Mouse (Mus musculus) E14TG2a.4 (cell line): ENCODE data around the gene Grb7.
A peak's percentile ranks its signal among the peaks of the same experiment; 100 is the strongest.

Experiments used
- H3K27me3 ChIP-seq: 2 replicates; pipeline ENCODE4 v1.6.1; 2014; ENCODE audit warnings: low read length, control low read depth; ENCODE audit not compliant: insufficient read depth
- H3K36me3 ChIP-seq: 2 replicates; pipeline ENCODE4 v1.6.1; 2014; ENCODE audit warnings: low read length, control low read depth; ENCODE audit not compliant: insufficient read depth
- H3K4me1 ChIP-seq: replicated peaks from 2 replicates; pipeline ENCODE4 v1.6.1; 2014; ENCODE audit warnings: low read depth, low read length, control low read depth
- H3K4me3 ChIP-seq: replicated peaks from 2 replicates; pipeline ENCODE4 v1.5.1; 2014; ENCODE audit warnings: mild to moderate bottlenecking, low read length
- H3K9me3 ChIP-seq: 2 replicates; pipeline ENCODE4 v1.6.1; 2014; ENCODE audit warnings: low read length, control low read depth
- CTCF ChIP-seq: conservative IDR thresholded peaks from 2 replicates; pipeline ENCODE4 v1.5.1; 2014; ENCODE audit warnings: low read length
- NANOG ChIP-seq: IDR thresholded peaks from 2 replicates; pipeline ENCODE4 v1.6.1; 2014; ENCODE audit warnings: borderline replicate concordance, low read length, mixed read lengths
- POU5F1 ChIP-seq: IDR thresholded peaks from 2 replicates; pipeline ENCODE4 v1.6.1; 2014; ENCODE audit warnings: low read length, borderline replicate concordance

Gene Grb7

GRCm38 (mm10) chr11:98446213-98446561, at the start of gene Grb7:
TSS of gene Grb7 (plus strand) at chr11:98446394.
- Histone ChIP-seq H3K4me1 (peaks cover 56% of the 10 kb centered on the region), H3K27me3 (no peaks in the 10 kb centered on the region), H3K4me3 (peak within 1 kb of the TSS; percentile 82), H3K36me3 (peaks cover 11% of the 10 kb centered on the region), H3K9me3 (no peaks in the 10 kb centered on the region)
- TF ChIP-seq NANOG, result no peak
- no peak for TF ChIP-seq CTCF
- TF ChIP-seq POU5F1, result no peak

GRCm38 (mm10) chr11:98397946-98398345, 48.2 kb upstream of the Grb7 start:
- H3K4me1 ChIP-seq, result peaks cover 32% of the 10 kb centered on the region
- no peak overlapping the region for H3K4me3 ChIP-seq
- no peak for TF ChIP-seq CTCF
- TF ChIP-seq POU5F1, result no peak
- TF ChIP-seq NANOG, result no peak
- H3K27me3 ChIP-seq, result no peaks in the 10 kb centered on the region
- H3K9me3 ChIP-seq, result no peaks in the 10 kb centered on the region
- H3K36me3 ChIP-seq, result no peaks in the 10 kb centered on the region; the same call in 1 of the 2 replicates

- TF ChIP-seq NANOG (no peak), CTCF (no peak), POU5F1 (no peak)
- peaks cover 22% of the 10 kb centered on the region for H3K4me1 ChIP-seq
- H3K36me3 ChIP-seq, result no peaks in the 10 kb centered on the region; the same call in 1 of the 2 replicates
- H3K27me3 ChIP-seq, result peaks cover 6% of the 10 kb centered on the region; the same call in 1 of the 2 replicates
- peak within 1 kb of the TSS; percentile 90 for H3K4me3 ChIP-seq
- no peaks in the 10 kb centered on the region for H3K9me3 ChIP-seq
Observed at GRCm38 (mm10) chr11:98400161-98400726, 46.0 kb upstream of the Grb7 start, which contains the start of gene Pgap3. TSS of gene Pgap3 (minus strand) at chr11:98400490.

- Histone ChIP-seq H3K9me3 (no peaks in the 10 kb centered on the region), H3K36me3 (no peaks in the 10 kb centered on the region; the same call in 1 of the 2 replicates), H3K4me1 (peaks cover 22% of the 10 kb centered on the region), H3K4me3 (peak overlapping the region; percentile 90), H3K27me3 (peaks cover 6% of the 10 kb centered on the region; the same call in 1 of the 2 replicates)
- no peak for TF ChIP-seq NANOG
- no peak for TF ChIP-seq CTCF
- TF ChIP-seq POU5F1, result no peak
Observed at GRCm38 (mm10) chr11:98400816-98401215, 45.4 kb upstream of the Grb7 start.

- Histone ChIP-seq H3K36me3 (no peaks in the 10 kb centered on the region), H3K4me3 (no peak overlapping the region), H3K4me1 (peaks cover 19% of the 10 kb centered on the region), H3K9me3 (no peaks in the 10 kb centered on the region), H3K27me3 (peaks cover 26% of the 10 kb centered on the region)
- no peak for TF ChIP-seq POU5F1
- no peak for TF ChIP-seq NANOG
- no peak for TF ChIP-seq CTCF
Observed at GRCm38 (mm10) chr11:98406621-98407020, 39.6 kb upstream of the Grb7 start.

GRCm38 (mm10) chr11:98408872-98409271, 37.3 kb upstream of the Grb7 start:
- Histone ChIP-seq H3K4me3 (no peak overlapping the region), H3K4me1 (peaks cover 34% of the 10 kb centered on the region), H3K36me3 (no peaks in the 10 kb centered on the region), H3K9me3 (no peaks in the 10 kb centered on the region), H3K27me3 (peaks cover 45% of the 10 kb centered on the region)
- TF ChIP-seq CTCF, result no peak
- no peak for TF ChIP-seq POU5F1
- no peak for TF ChIP-seq NANOG

GRCm38 (mm10) chr11:98409341-98409822, 36.8 kb upstream of the Grb7 start:
- H3K4me1 ChIP-seq, result peaks cover 37% of the 10 kb centered on the region
- no peak overlapping the region for H3K4me3 ChIP-seq
- H3K36me3 ChIP-seq, result no peaks in the 10 kb centered on the region
- no peaks in the 10 kb centered on the region for H3K9me3 ChIP-seq
- peaks cover 50% of the 10 kb centered on the region for H3K27me3 ChIP-seq
- TF ChIP-seq NANOG (no peak), CTCF (no peak), POU5F1 (no peak)

GRCm38 (mm10) chr11:98412273-98412796, 33.9 kb upstream of the Grb7 start, which contains the start of gene Erbb2:
TSS of gene Erbb2 (plus strand) at chr11:98412470.
- TF ChIP-seq POU5F1, result no peak
- no peak for TF ChIP-seq NANOG
- no peak for TF ChIP-seq CTCF
- Histone ChIP-seq H3K9me3 (no peaks in the 10 kb centered on the region), H3K4me1 (peaks cover 42% of the 10 kb centered on the region), H3K36me3 (no peaks in the 10 kb centered on the region), H3K27me3 (peaks cover 64% of the 10 kb centered on the region), H3K4me3 (peak within 1 kb of the TSS; percentile 94)
